Mouse (Mus musculus): ENCODE results near the gene Gfpt2. TPM values are rescaled to one million over a fixed set of nuclear protein-coding genes. Genes with fewer than 3 reads are reported as not detected.
"Not testable (repeated sequence)": the region's sequence is repeated elsewhere in the genome, so short reads cannot be mapped to it uniquely, and the experiment has no call there.

The Gfpt2 gene
- polyA plus RNA-seq, 1 experiment from 2014 or later, result 4.1 TPM

DNA sequence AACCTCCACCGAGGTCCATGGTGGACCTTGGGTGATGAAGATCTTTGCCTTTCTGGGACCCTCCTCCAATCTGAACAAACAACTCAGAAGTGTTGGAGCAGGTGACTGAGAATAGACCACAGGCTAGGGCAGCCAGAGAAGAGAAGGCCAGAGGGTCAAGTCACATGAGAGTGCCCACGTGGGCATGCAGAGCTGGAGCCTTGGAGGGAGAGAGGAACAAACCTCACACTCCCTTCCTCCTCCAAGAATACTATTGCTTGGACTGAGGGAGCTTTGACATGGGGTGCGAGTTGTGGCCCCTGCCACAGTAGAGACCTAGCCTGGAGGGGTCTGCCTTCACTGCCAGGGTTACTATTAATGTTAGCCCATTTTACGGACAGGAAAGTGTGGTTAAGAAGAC is 30.0 kb upstream of the Gfpt2 start:
- H3K4me2 ChIP-seq (ENCODE audit: low read length), result no peak overlapping the region
- DNase-seq (no peak), ATAC-seq (ENCODE audit: low FRiP score, low TSS enrichment) (no peak)
- 55% methylated on average over 4 of the region's 4 CpGs for WGBS
- H3K4me3 ChIP-seq (replicated peaks; ENCODE audit: low read depth, low read length), result no peak overlapping the region
- no peaks in the 10 kb centered on the region for H3K36me3 ChIP-seq (ENCODE audit: control insufficient read depth, insufficient read depth, low read length)
- H3K27ac ChIP-seq (replicated peaks; ENCODE audit: low read depth, low read length), result no peak overlapping the region
- no peak overlapping the region for H3K9ac ChIP-seq (replicated peaks; ENCODE audit: low read length)
- 0 out of 2 replicates have a peak, but pooled peaks cover 3% of the 10 kb centered on the region for H3K4me1 ChIP-seq (ENCODE audit: control insufficient read depth, insufficient read depth, low read length)
- H3K9me3 ChIP-seq (ENCODE audit: control insufficient read depth, low read length), result no peaks in the 10 kb centered on the region
- no peaks in the 10 kb centered on the region for H3K27me3 ChIP-seq (ENCODE audit: control insufficient read depth, insufficient read depth, low read length)

DNA sequence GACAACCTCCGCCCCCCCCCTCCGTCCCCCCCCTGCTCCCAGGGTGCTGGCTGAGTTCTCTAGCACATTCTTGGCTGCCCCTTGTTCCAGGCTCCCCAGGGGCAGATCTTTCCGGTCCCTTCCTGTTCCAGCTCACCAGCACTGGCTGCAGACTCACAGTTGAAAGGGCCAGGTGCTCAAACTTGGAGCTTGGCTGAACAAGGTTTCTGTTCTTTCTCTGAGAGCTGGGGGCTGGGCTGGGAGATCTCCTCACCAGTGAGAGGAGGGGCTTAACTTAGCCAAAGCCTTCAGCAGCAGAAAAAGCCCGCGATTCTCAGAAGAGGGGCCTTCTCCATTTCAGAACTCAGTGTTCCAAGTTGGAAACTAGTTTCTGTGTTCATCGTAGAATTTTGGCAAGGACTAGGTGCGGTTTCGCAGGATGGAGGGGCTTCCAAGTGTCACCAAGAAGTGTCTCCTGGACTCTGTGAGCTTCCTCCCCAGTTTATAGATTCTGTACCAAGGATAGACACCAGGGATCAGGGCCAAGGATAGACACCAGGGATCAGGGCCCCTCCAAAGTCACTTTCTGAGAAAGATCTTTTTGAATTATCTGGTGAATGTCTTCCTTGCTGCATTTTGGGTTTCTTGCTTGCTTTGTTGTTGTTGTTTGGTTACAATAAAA is 29.2 kb upstream of the Gfpt2 start:
- DNase-seq, result peak; percentile 27
- Histone ChIP-seq H3K36me3 (ENCODE audit: control insufficient read depth, insufficient read depth, low read length) (no peaks in the 10 kb centered on the region), H3K9me3 (ENCODE audit: control insufficient read depth, low read length) (no peaks in the 10 kb centered on the region), H3K4me1 (ENCODE audit: control insufficient read depth, insufficient read depth, low read length) (0 out of 2 replicates have a peak, but pooled peaks cover 3% of the 10 kb centered on the region), H3K27ac (replicated peaks; ENCODE audit: low read depth, low read length) (no peak overlapping the region), H3K4me2 (ENCODE audit: low read length) (no peak overlapping the region), H3K4me3 (replicated peaks; ENCODE audit: low read depth, low read length) (no peak overlapping the region), H3K9ac (replicated peaks; ENCODE audit: low read length) (no peak overlapping the region), H3K27me3 (ENCODE audit: control insufficient read depth, insufficient read depth, low read length) (no peaks in the 10 kb centered on the region)
- no peak for ATAC-seq (ENCODE audit: low FRiP score, low TSS enrichment)
- 31% methylated on average over 7 of the region's 8 CpGs for WGBS

DNA sequence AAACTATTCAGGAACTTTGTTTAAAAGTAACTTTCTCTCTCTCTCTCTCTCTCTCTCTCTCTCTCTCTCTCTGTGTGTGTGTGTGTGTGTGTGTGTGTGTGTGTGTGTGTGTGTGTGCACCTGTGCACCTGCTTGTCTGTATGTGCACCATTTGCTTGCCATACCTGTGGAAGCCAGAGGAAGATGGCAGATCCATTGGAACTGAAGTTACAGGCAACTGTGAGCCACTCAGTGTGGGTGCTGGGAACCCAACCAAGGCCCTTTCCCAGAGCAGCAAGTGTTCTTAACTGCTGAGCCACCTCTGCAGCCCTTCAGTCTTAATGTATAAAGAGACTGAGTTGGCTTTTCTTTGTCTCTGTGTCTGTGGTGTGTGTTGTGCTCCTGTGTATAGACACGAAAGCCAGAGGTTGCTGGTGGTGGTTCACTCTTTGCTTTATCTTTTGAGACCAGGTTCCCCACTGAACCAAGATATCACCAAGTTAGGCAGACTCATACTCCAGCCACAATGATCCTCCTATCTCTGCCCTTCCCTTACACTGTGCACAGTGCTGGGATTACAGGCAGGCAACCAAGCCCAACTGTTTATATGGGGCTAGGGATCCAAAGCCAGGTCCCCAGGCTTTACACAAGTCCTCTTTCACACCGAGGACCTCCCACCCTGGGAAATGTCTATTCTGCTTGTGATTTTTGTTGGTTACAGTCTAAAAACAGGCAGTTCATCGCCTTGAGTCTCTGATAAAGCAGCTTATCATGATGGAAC is 28.4 kb upstream of the Gfpt2 start:
- H3K9me3 ChIP-seq (ENCODE audit: control insufficient read depth, low read length), result no peaks in the 10 kb centered on the region
- H3K36me3 ChIP-seq (ENCODE audit: control insufficient read depth, insufficient read depth, low read length), result no peaks in the 10 kb centered on the region
- no peak overlapping the region for H3K4me3 ChIP-seq (replicated peaks; ENCODE audit: low read depth, low read length)
- H3K27ac ChIP-seq (replicated peaks; ENCODE audit: low read depth, low read length), result no peak overlapping the region
- 0 out of 2 replicates have a peak, but pooled peaks cover 3% of the 10 kb centered on the region for H3K4me1 ChIP-seq (ENCODE audit: control insufficient read depth, insufficient read depth, low read length)
- no peaks in the 10 kb centered on the region for H3K27me3 ChIP-seq (ENCODE audit: control insufficient read depth, insufficient read depth, low read length)
- H3K9ac ChIP-seq (replicated peaks; ENCODE audit: low read length), result no peak overlapping the region
- 90% methylated on average over 3 of the region's 3 CpGs for WGBS
- no peak for ATAC-seq (ENCODE audit: low FRiP score, low TSS enrichment)
- DNase-seq, result no peak
- no peak overlapping the region for H3K4me2 ChIP-seq (ENCODE audit: low read length)

DNA sequence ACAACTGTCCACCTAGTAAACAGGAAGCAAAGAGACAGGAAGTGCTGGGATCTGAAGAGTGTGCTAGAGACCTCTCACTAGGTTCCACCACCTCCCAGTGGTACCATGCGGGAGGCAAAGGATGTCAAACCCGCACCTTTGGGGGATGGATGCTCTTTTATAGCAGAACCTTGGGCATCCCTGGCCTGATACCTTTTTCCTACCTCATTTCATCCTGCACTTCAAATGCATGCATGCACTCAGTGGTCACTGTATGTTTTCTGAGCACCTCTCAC is 27.9 kb upstream of the Gfpt2 start:
- 89% methylated on average over 2 of the region's 2 CpGs for WGBS
- DNase-seq (no peak), ATAC-seq (ENCODE audit: low FRiP score, low TSS enrichment) (no peak)
- no peaks in the 10 kb centered on the region for H3K9me3 ChIP-seq (ENCODE audit: control insufficient read depth, low read length)
- H3K27me3 ChIP-seq (ENCODE audit: control insufficient read depth, insufficient read depth, low read length), result no peaks in the 10 kb centered on the region
- H3K36me3 ChIP-seq (ENCODE audit: control insufficient read depth, insufficient read depth, low read length), result no peaks in the 10 kb centered on the region
- no peak overlapping the region for H3K27ac ChIP-seq (replicated peaks; ENCODE audit: low read depth, low read length)
- no peak overlapping the region for H3K4me3 ChIP-seq (replicated peaks; ENCODE audit: low read depth, low read length)
- H3K4me2 ChIP-seq (ENCODE audit: low read length), result no peak overlapping the region
- H3K4me1 ChIP-seq (ENCODE audit: control insufficient read depth, insufficient read depth, low read length), result 0 out of 2 replicates have a peak, but pooled peaks cover 3% of the 10 kb centered on the region
- H3K9ac ChIP-seq (replicated peaks; ENCODE audit: low read length), result no peak overlapping the region

DNA sequence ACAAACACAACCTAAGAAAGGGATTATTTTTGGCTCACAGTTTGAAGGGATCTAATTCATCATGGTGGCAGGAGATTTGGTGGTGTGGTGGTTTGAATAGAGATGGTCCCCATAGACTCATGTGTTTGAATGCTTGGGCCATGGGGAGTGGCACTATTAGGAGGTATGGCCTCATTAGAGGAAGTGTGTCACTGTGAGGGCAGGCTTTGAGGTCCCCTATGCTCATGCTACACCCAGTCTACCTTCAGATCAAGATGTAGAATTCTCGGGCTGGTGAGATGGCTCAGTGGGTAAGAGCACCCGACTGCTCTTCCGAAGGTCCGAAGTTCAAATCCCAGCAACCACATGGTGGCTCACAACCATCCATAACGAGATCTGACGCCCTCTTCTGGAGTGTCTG is 26.5 kb upstream of the Gfpt2 start:
- not testable (repeated sequence) for H3K4me2 ChIP-seq (ENCODE audit: low read length); ATAC-seq (ENCODE audit: low FRiP score, low TSS enrichment); H3K27ac ChIP-seq (replicated peaks; ENCODE audit: low read depth, low read length); H3K9me3 ChIP-seq (ENCODE audit: control insufficient read depth, low read length); H3K4me3 ChIP-seq (replicated peaks; ENCODE audit: low read depth, low read length); H3K9ac ChIP-seq (replicated peaks; ENCODE audit: low read length); DNase-seq; H3K36me3 ChIP-seq (ENCODE audit: control insufficient read depth, insufficient read depth, low read length); H3K4me1 ChIP-seq (ENCODE audit: control insufficient read depth, insufficient read depth, low read length); H3K27me3 ChIP-seq (ENCODE audit: control insufficient read depth, insufficient read depth, low read length)
- 92% methylated on average over 4 of the region's 6 CpGs for WGBS

DNA sequence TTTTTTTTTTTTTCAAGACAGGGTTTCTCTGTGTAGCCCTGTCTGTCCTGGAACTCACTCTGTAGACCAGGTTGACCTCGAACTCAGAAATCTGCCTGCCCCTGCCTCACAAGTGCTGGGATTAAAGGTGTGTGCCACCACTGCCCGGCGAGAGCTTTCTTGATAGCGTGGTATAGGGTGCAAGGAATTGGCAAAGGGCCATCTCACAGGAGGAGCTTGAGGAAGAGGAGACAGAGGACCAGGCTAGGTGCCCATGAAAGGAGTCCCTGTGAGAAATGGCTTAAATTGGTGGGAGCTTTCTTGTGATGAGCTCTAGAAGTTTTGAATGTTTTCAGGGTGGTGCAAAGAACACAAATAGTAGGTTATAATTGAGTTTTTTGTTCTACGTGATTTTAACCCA is 25.2 kb upstream of the Gfpt2 start:
- H3K9me3 ChIP-seq (ENCODE audit: control insufficient read depth, low read length), result no peaks in the 10 kb centered on the region
- WGBS, result 93% methylated on average over 5 of the region's 5 CpGs
- H3K4me3 ChIP-seq (replicated peaks; ENCODE audit: low read depth, low read length), result no peak overlapping the region
- ATAC-seq (ENCODE audit: low FRiP score, low TSS enrichment), result no peak
- no peak for DNase-seq
- H3K4me1 ChIP-seq (ENCODE audit: control insufficient read depth, insufficient read depth, low read length), result 0 out of 2 replicates have a peak, but pooled peaks cover 3% of the 10 kb centered on the region
- no peaks in the 10 kb centered on the region for H3K27me3 ChIP-seq (ENCODE audit: control insufficient read depth, insufficient read depth, low read length)
- no peak overlapping the region for H3K27ac ChIP-seq (replicated peaks; ENCODE audit: low read depth, low read length)
- H3K4me2 ChIP-seq (ENCODE audit: low read length), result no peak overlapping the region
- no peaks in the 10 kb centered on the region for H3K36me3 ChIP-seq (ENCODE audit: control insufficient read depth, insufficient read depth, low read length)
- no peak overlapping the region for H3K9ac ChIP-seq (replicated peaks; ENCODE audit: low read length)

DNA sequence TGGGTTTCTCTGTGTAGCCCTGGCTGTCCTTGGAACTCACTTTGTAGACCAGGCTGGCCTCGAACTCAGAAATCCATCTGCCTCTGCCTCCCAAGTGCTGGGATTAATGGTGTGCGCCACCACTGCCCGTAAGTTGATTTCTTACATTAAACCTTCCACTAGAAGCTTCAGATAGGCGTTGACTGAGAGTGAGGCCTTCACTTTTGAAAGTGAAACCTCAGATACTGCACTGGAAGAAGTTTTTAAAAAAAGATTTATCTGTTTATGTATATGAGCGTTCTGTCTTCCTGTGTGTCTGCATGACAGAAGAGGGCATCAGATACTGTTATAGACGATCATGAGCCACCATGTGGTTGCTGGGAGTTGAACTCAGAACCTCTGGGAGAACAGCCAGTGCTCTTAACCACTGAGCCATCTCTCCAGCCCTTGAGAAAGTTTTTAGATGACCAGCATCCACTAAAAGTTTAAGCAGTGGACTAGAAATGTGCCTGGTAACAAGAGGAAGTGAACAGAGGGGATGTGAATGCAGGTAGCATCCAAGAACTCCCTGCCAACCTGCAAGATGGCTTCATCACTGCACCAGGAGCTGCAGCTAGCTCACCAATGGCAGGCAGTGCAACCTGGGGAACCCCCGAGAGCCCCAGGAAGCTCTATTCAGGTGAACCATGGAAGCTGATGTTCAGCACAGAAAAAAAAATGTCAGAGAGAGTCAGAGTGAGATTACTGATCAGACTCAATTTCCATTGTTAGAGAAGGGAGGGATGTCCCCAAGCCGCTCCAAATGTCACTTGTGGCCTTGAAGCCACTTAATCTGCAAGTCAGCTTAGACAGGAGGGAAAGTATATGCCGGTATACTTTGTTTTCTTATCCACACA is 23.1 kb upstream of the Gfpt2 start:
- 78% methylated on average over 9 of the region's 9 CpGs for WGBS
- Histone ChIP-seq H3K9me3 (ENCODE audit: control insufficient read depth, low read length) (no peaks in the 10 kb centered on the region), H3K4me2 (ENCODE audit: low read length) (no peak overlapping the region), H3K4me1 (ENCODE audit: control insufficient read depth, insufficient read depth, low read length) (no peaks in the 10 kb centered on the region), H3K27ac (replicated peaks; ENCODE audit: low read depth, low read length) (no peak overlapping the region), H3K36me3 (ENCODE audit: control insufficient read depth, insufficient read depth, low read length) (no peaks in the 10 kb centered on the region), H3K27me3 (ENCODE audit: control insufficient read depth, insufficient read depth, low read length) (no peaks in the 10 kb centered on the region), H3K9ac (replicated peaks; ENCODE audit: low read length) (no peak overlapping the region), H3K4me3 (replicated peaks; ENCODE audit: low read depth, low read length) (no peak overlapping the region)
- DNase-seq (no peak), ATAC-seq (ENCODE audit: low FRiP score, low TSS enrichment) (no peak)

DNA sequence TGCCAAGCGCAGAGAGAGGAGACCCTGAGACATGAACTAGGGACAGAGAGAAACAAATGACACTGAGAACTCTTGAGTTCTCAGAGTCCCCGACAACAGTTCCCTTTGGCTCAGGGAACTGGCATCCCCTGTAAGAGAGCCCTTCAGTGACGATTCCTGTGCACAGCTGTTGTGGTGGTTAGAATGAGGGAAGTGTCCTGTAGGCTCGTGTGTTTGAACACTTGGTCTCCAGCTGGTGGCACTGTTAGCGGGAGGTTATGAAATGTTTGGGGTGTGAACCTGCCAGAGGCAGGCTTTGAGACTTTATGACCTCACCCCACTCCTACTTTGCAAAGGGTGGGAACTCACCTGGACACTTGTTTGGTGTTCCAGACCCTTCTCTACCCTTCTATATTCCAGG is 21.7 kb upstream of the Gfpt2 start:
- Histone ChIP-seq H3K36me3 (ENCODE audit: control insufficient read depth, insufficient read depth, low read length) (no peaks in the 10 kb centered on the region), H3K4me3 (replicated peaks; ENCODE audit: low read depth, low read length) (no peak overlapping the region), H3K27me3 (ENCODE audit: control insufficient read depth, insufficient read depth, low read length) (no peaks in the 10 kb centered on the region), H3K9me3 (ENCODE audit: control insufficient read depth, low read length) (no peaks in the 10 kb centered on the region), H3K4me1 (ENCODE audit: control insufficient read depth, insufficient read depth, low read length) (no peaks in the 10 kb centered on the region), H3K9ac (replicated peaks; ENCODE audit: low read length) (no peak overlapping the region), H3K4me2 (ENCODE audit: low read length) (no peak overlapping the region), H3K27ac (replicated peaks; ENCODE audit: low read depth, low read length) (no peak overlapping the region)
- DNase-seq (no peak), ATAC-seq (ENCODE audit: low FRiP score, low TSS enrichment) (no peak)
- 78% methylated on average over 5 of the region's 5 CpGs for WGBS
